Mouse (Mus musculus): ENCODE data around the gene Zdhhc7. TPM values are rescaled to one million over a fixed set of nuclear protein-coding genes. Genes with fewer than 3 reads are reported as not detected.

Gene Zdhhc7
- 0.60 TPM for polyA plus RNA-seq (2014; fragmentation: Illumina TruSeq; extraction: RNeasy Lipid Tissue Mini Kit (QIAGEN cat#74804))

DNA sequence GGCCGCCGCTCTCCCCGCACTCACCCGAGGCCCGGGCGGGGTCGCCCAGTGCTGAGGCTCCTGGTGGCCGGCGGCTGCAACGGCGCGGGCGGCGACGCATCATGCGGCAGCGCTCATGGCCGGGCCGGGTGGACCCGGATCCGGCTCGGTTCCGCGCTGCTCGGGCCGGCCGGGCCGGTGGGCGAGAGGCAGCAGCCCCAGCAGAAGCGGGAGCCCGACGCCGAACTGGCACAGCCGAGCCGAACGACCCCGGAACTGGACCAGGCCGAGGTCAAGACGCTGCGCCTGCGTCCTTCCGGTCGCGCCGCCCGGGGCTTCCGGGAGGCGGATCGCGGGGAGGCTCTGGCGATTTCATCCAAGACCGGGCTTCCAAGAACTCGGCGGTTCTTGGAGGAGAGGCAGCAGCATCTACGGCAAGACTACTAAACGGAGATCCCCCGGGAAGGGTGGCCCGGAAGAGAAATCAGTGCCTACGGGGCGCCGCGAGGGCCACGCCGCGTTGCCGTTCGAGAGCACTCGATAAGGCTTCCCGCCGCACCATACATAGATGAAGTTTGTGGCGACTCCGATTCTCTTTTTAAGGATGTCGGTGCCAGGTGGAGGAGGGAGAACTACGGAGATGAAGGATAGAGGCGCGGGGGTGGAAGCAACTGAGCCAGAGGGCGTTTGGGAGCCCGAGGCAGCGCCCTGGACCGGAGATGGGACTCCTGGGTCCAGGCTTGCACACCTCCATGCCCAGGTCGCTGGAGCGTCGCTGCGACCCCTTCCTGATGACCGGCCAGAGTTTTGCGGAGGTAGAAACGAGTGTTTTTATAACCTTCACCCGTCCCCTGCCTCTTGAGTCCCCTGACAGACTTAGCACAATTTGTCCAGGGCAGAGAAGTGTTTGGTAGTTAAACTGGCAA is at the start of gene Zdhhc7:
Gene Zdhhc7 (minus strand): TSS at position 415 of the 905 bp plus-strand sequence.

DNA sequence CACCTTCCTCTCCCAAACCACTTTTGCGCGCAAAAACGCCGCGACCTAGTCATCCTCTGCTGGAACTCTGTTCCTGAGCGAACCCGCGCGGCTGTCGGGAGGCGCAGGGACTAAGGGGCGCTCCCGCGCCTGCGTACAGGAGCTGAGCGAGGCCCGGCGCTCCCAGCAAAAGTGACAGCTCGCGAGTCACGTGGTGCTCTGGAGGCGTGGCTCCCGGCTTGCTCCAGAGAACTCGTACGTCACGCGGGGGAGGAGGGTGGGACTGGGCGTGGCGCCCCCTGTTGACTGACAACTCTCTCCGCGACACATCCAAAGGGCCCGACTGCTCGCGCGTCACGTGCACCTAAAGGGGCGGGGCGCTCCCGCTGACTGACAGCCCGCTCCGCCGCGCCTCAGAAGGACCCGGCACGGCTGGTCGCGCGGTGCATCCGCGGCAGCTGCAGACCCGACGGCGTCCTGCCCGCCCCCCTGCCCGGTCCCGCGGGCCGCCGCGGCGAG is 12.5 kb upstream of the Zdhhc7 start, which contains the start of gene 6430548M08Rik:
Gene 6430548M08Rik (plus strand): TSS at position 395 of the 498 bp plus-strand sequence.

Other genes with a start within 250 kb of the Zdhhc7 start
- not detected for gene Klhl36, start 239.2 kb downstream of the Zdhhc7 start, polyA plus RNA-seq (2014; fragmentation: Illumina TruSeq; extraction: RNeasy Lipid Tissue Mini Kit (QIAGEN cat#74804))
- gene Usp10, start 191.1 kb downstream of the Zdhhc7 start, polyA plus RNA-seq (2014; fragmentation: Illumina TruSeq; extraction: RNeasy Lipid Tissue Mini Kit (QIAGEN cat#74804)), result 31.4 TPM
- gene Gm20388, start 190.6 kb downstream of the Zdhhc7 start, polyA plus RNA-seq (2014; fragmentation: Illumina TruSeq; extraction: RNeasy Lipid Tissue Mini Kit (QIAGEN cat#74804)), result 7.3 TPM
- gene Crispld2, start 109.0 kb downstream of the Zdhhc7 start, polyA plus RNA-seq (2014; fragmentation: Illumina TruSeq; extraction: RNeasy Lipid Tissue Mini Kit (QIAGEN cat#74804)), result 24.0 TPM
- gene 6430548M08Rik, start 12.7 kb upstream of the Zdhhc7 start, polyA plus RNA-seq (2014; fragmentation: Illumina TruSeq; extraction: RNeasy Lipid Tissue Mini Kit (QIAGEN cat#74804)), result 7.6 TPM
- not detected for gene Fam92b, start 76.0 kb upstream of the Zdhhc7 start, polyA plus RNA-seq (2014; fragmentation: Illumina TruSeq; extraction: RNeasy Lipid Tissue Mini Kit (QIAGEN cat#74804))
- gene Gse1, start 127.0 kb upstream of the Zdhhc7 start, polyA plus RNA-seq (2014; fragmentation: Illumina TruSeq; extraction: RNeasy Lipid Tissue Mini Kit (QIAGEN cat#74804)), result 1.1 TPM

Data from ovary, adult 10 weeks (tissue).